Mouse (Mus musculus): Measurements from ENCODE around the gene Iqca.

GRCm38 (mm10) chr1:89999858-90000257 is 153.3 kb downstream of the Iqca start:
- TF ChIP-seq TAL1 (conservative IDR thresholded peaks at IDR 0.05; ENCODE audit: low read depth, low read length) (no peak), CTCF (IDR thresholded peaks at IDR 0.05; ENCODE audit: low read depth, low read length) (no peak), GATA1 (IDR thresholded peaks at IDR 0.05; ENCODE audit: borderline replicate concordance, low read length) (no peak), GATA2 (IDR thresholded peaks at IDR 0.05; ENCODE audit: borderline replicate concordance, low read depth, low read length) (no peak)
